Mouse (Mus musculus) cortical plate, adult 2 months (tissue): ENCODE measurements around the gene Mid2.

ENCODE experiments used
- CTCF ChIP-seq: fragments of 200-500 bp; IDR thresholded peaks from 2 replicates; pipeline ENCODE4 v1.5.1; 2011; ENCODE audit warnings: mild to moderate bottlenecking, control low read depth, low read length; ENCODE audit not compliant: insufficient read depth; ENCODE audit errors: extremely low read depth
- POLR2A ChIP-seq: fragments of 200-500 bp; IDR thresholded peaks from 2 replicates; pipeline ENCODE4 v1.6.1; 2011; ENCODE audit warnings: mild to moderate bottlenecking, low read length, control low read depth; ENCODE audit not compliant: insufficient read depth; ENCODE audit errors: extremely low read depth

- no peak for TF ChIP-seq CTCF
- TF ChIP-seq POLR2A = no peak
These were observed 3.7 kb upstream of the Mid2 start for GRCm38 (mm10) chrX:140660731-140661130.
